In genomic region chr7:138840594-138841021, GRCm38 (mm10) we compare ENCODE assay signal across 8 mouse cellular contexts. TPM values are rescaled to one million over a fixed set of nuclear protein-coding genes. Genes with fewer than 3 reads are reported as not detected.
A peak's percentile ranks its signal among the peaks of the same experiment; 100 is the strongest.
DNase-seq lines count a peak whose midpoint lies in the region; ATAC-seq and TF ChIP-seq lines count a peak whose summit lies in the region.

No protein-coding gene starts in this region.

- no peaks in the 10 kb centered on the region for H3K9me3 ChIP-seq in midbrain, embryonic 10.5 days (replicated peaks)
- H3K9me3 ChIP-seq in midbrain, embryonic 15.5 days: no peaks in the 10 kb centered on the region
- H3K9me3 ChIP-seq in intestine, embryonic 16.5 days (ENCODE audit: control insufficient read depth, low read length): no peaks in the 10 kb centered on the region
- no peaks in the 10 kb centered on the region for H3K9me3 ChIP-seq in midbrain, postnatal 0 days (ENCODE audit: low read length)
- H3K9me3 ChIP-seq in stomach, embryonic 14.5 days (ENCODE audit: control insufficient read depth, low read depth, low read length): no peaks in the 10 kb centered on the region

- H3K27me3 ChIP-seq in midbrain, embryonic 10.5 days (ENCODE audit: low read depth, poor library complexity, severe bottlenecking): no peaks in the 10 kb centered on the region
- no peaks in the 10 kb centered on the region for H3K27me3 ChIP-seq in midbrain, embryonic 15.5 days (replicated peaks)
- H3K27me3 ChIP-seq in intestine, embryonic 16.5 days (replicated peaks; ENCODE audit: control insufficient read depth, insufficient read depth, low read length): no peaks in the 10 kb centered on the region
- no peaks in the 10 kb centered on the region for H3K27me3 ChIP-seq in midbrain, postnatal 0 days (ENCODE audit: insufficient read depth, low read length)
- no peaks in the 10 kb centered on the region for H3K27me3 ChIP-seq in stomach, embryonic 14.5 days (ENCODE audit: control insufficient read depth, insufficient read depth, low read length)

- peaks cover 11% of the 10 kb centered on the region for H3K36me3 ChIP-seq in midbrain, embryonic 10.5 days
- H3K36me3 ChIP-seq in midbrain, embryonic 15.5 days (replicated peaks): no peaks in the 10 kb centered on the region
- 0 out of 2 replicates have a peak, but pooled peaks cover 3% of the 10 kb centered on the region for H3K36me3 ChIP-seq in intestine, embryonic 16.5 days (ENCODE audit: control insufficient read depth, insufficient read depth, low read length)
- peaks cover 10% of the 10 kb centered on the region for H3K36me3 ChIP-seq in midbrain, postnatal 0 days (ENCODE audit: insufficient read depth, low read length)
- H3K36me3 ChIP-seq in stomach, embryonic 14.5 days (ENCODE audit: control insufficient read depth, insufficient read depth, low read length): peaks cover 10% of the 10 kb centered on the region; the same call in 1 of the 2 replicates

- no peak overlapping the region for H3K4me3 ChIP-seq in midbrain, embryonic 10.5 days
- H3K4me3 ChIP-seq in midbrain, embryonic 15.5 days: no peak overlapping the region
- H3K4me3 ChIP-seq in intestine, embryonic 16.5 days (ENCODE audit: low read length): no peak overlapping the region
- H3K4me3 ChIP-seq in midbrain, postnatal 0 days (ENCODE audit: low read depth, low read length): no peak overlapping the region
- H3K4me3 ChIP-seq in stomach, embryonic 14.5 days (ENCODE audit: low read depth, low read length): no peak overlapping the region

- TF ChIP-seq CTCF in midbrain, postnatal 0 days (IDR thresholded peaks at IDR 0.05): peak; percentile 85

- H3K4me1 ChIP-seq in midbrain, embryonic 10.5 days: peaks cover 28% of the 10 kb centered on the region
- peaks cover 35% of the 10 kb centered on the region for H3K4me1 ChIP-seq in midbrain, embryonic 15.5 days
- peaks cover 12% of the 10 kb centered on the region for H3K4me1 ChIP-seq in intestine, embryonic 16.5 days (ENCODE audit: control insufficient read depth, insufficient read depth, low read length)
- peaks cover 9% of the 10 kb centered on the region for H3K4me1 ChIP-seq in midbrain, postnatal 0 days (ENCODE audit: insufficient read depth, low read length)
- peaks cover 10% of the 10 kb centered on the region; the same call in 1 of the 2 replicates for H3K4me1 ChIP-seq in stomach, embryonic 14.5 days (ENCODE audit: control insufficient read depth, insufficient read depth, low read length)

- no peak; the same call in 1 of the 2 replicates for ATAC-seq in midbrain, embryonic 15.5 days (replicated peaks)
- ATAC-seq in intestine, embryonic 16.5 days: peak; percentile 31; the same call in 1 of the 2 replicates
- ATAC-seq in midbrain, postnatal 0 days (ENCODE audit: low FRiP score): no peak
- 0 out of 2 replicates have a peak, but pooled peaks have one; percentile 28 for ATAC-seq in stomach, embryonic 14.5 days (ENCODE audit: insufficient number of reproducible peaks, insufficient read depth, low FRiP score, low read depth)

- H3K27ac ChIP-seq in midbrain, embryonic 10.5 days (replicated peaks): no peak overlapping the region
- H3K27ac ChIP-seq in midbrain, embryonic 15.5 days: no peak overlapping the region
- H3K27ac ChIP-seq in intestine, embryonic 16.5 days (ENCODE audit: low read length): no peak overlapping the region
- no peak overlapping the region for H3K27ac ChIP-seq in midbrain, postnatal 0 days (ENCODE audit: low read depth, low read length)
- H3K27ac ChIP-seq in stomach, embryonic 14.5 days (ENCODE audit: low read length): no peak overlapping the region

- intact Hi-C loops in left cerebral cortex, postnatal 14 days (cut with DNase I): no loop called here

- WGBS in midbrain, embryonic 10.5 days: 44% methylated on average over 4 of the region's 4 CpGs
- 48% methylated on average over 4 of the region's 4 CpGs for WGBS in midbrain, embryonic 15.5 days
- 32% methylated on average over 4 of the region's 4 CpGs for WGBS in intestine, embryonic 16.5 days
- WGBS in midbrain, postnatal 0 days: 39% methylated on average over 4 of the region's 4 CpGs
- 31% methylated on average over 4 of the region's 4 CpGs for WGBS in stomach, embryonic 14.5 days

- peak; percentile 74 for DNase-seq in midbrain, embryonic 10.5 days (ENCODE audit: low spot score)
- DNase-seq in cerebellum, postnatal 36 days: peak; percentile 80 to 87
- peak; percentile 71 to 88 for DNase-seq in frontal cortex, postnatal 36 days (ENCODE audit: low spot score in 2 of 2)
- peak; percentile 89 to 90 for DNase-seq in left cerebral cortex, postnatal 14 days (ENCODE audit: low spot score in 2 of 2)
- DNase-seq in midbrain, postnatal 0 days (ENCODE audit: low spot score): peak; percentile 87

- no peak overlapping the region for H3K4me2 ChIP-seq in midbrain, embryonic 15.5 days
- no peak overlapping the region for H3K4me2 ChIP-seq in intestine, embryonic 16.5 days (ENCODE audit: low read depth, low read length)
- no peak overlapping the region for H3K4me2 ChIP-seq in midbrain, postnatal 0 days (ENCODE audit: low read depth, low read length, poor library complexity, severe bottlenecking)
- H3K4me2 ChIP-seq in stomach, embryonic 14.5 days (replicated peaks; ENCODE audit: low read depth, low read length): no peak overlapping the region

- no peak overlapping the region for H3K9ac ChIP-seq in midbrain, embryonic 15.5 days
- no peak overlapping the region for H3K9ac ChIP-seq in intestine, embryonic 16.5 days (ENCODE audit: low read depth, low read length)
- H3K9ac ChIP-seq in midbrain, postnatal 0 days (replicated peaks; ENCODE audit: low read length, poor library complexity, severe bottlenecking): 0 out of 2 replicates have a peak overlapping the region, but pooled peaks have one; percentile 36
- H3K9ac ChIP-seq in stomach, embryonic 14.5 days (replicated peaks; ENCODE audit: low read depth, low read length): no peak overlapping the region

RNA-seq across cellular contexts. Expression of gene Ppp2r2d, which starts 5.3 kb away (rescaled TPM):
- 47.3 and 50.7 TPM in 2 replicates for polyA plus RNA-seq in midbrain, embryonic 10.5 days (2016; fragmentation: Nextera tagmentation; extraction: Ambion mirVana)
- polyA plus RNA-seq in midbrain, embryonic 15.5 days (2015; fragmentation: Nextera tagmentation; extraction: Ambion mirVana): 87.4 and 87.5 TPM in 2 replicates
- 8.9 and 9.7 TPM in 2 replicates for polyA plus RNA-seq in intestine, embryonic 16.5 days (2015; fragmentation: Nextera tagmentation; extraction: Ambion mirVana)
- total RNA-seq in left cerebral cortex, postnatal 14 days (2021): 10 to 100 TPM; 72.8 to 75.6 TPM
- total RNA-seq in midbrain, postnatal 0 days (2014; rRNA removed): 91.5 and 92.7 TPM in 2 replicates
- 100 and 109 TPM in 2 replicates for polyA plus RNA-seq in midbrain, postnatal 0 days (2015; fragmentation: Nextera tagmentation; extraction: Ambion mirVana)
- polyA plus RNA-seq in stomach, embryonic 14.5 days (2014; fragmentation: Nextera tagmentation; extraction: Ambion mirVana): 34.9 and 39.0 TPM in 2 replicates

RNA-seq across cellular contexts. Expression of gene Mapk1ip1, which starts 5.5 kb away (rescaled TPM):
- 11.5 and 14.6 TPM in 2 replicates for polyA plus RNA-seq in midbrain, embryonic 10.5 days (2016; fragmentation: Nextera tagmentation; extraction: Ambion mirVana)
- polyA plus RNA-seq in midbrain, embryonic 15.5 days (2015; fragmentation: Nextera tagmentation; extraction: Ambion mirVana): 33.2 and 35.9 TPM in 2 replicates
- 12.8 and 13.8 TPM in 2 replicates for polyA plus RNA-seq in intestine, embryonic 16.5 days (2015; fragmentation: Nextera tagmentation; extraction: Ambion mirVana)
- total RNA-seq in left cerebral cortex, postnatal 14 days (2021): 10 to 100 TPM; 34.5 to 37.7 TPM
- 36.4 and 39.2 TPM in 2 replicates for total RNA-seq in midbrain, postnatal 0 days (2014; rRNA removed)
- 33.7 TPM in 2 replicates for polyA plus RNA-seq in midbrain, postnatal 0 days (2015; fragmentation: Nextera tagmentation; extraction: Ambion mirVana)
- 18.3 and 19.5 TPM in 2 replicates for polyA plus RNA-seq in stomach, embryonic 14.5 days (2014; fragmentation: Nextera tagmentation; extraction: Ambion mirVana)

Comparison
In these comparisons a context has a peak if more than half of its experiments do, and no peak if none do; other contexts are left out.
1. ATAC-seq: peak in intestine, embryonic 16.5 days (single experiment) and stomach, embryonic 14.5 days (single experiment); none in midbrain, embryonic 15.5 days (single experiment) and midbrain, postnatal 0 days (single experiment).
2. Peak in every context shown above with its lines, with median percentiles within 50 percentile points of each other: DNase-seq.